Mouse (Mus musculus) limb, embryonic 14.5 days (tissue): ENCODE results near the gene Bmper. TPM values are rescaled to one million over a fixed set of nuclear protein-coding genes. Genes with fewer than 3 reads are reported as not detected.

Experiments
- ATAC-seq: fragments of 200-750 bp; cut with Nextera tagmentation; 2 replicates; pipeline ENCODE4 v1.8.0; 2017; ENCODE audit warnings: low read depth, moderate number of reproducible peaks, moderate TSS enrichment; ENCODE audit not compliant: low FRiP score
- DNase-seq: peaks from one replicate; pipeline ENCODE4 v3.0.0-alpha.2; 2015; ENCODE audit warnings: low spot score
- H3K27ac ChIP-seq: fragments of 300-500 bp; sonication (generic); replicated peaks from 2 replicates; pipeline ENCODE4 v1.5.1; 2014; ENCODE audit warnings: low read depth, mild to moderate bottlenecking, low read length, moderate library complexity, mixed read lengths
- H3K27me3 ChIP-seq: fragments of 300-500 bp; sonication (generic); 2 replicates; pipeline ENCODE4 v1.6.1; 2014; ENCODE audit warnings: low read length, mixed read lengths; ENCODE audit not compliant: control insufficient read depth, insufficient read depth
- H3K36me3 ChIP-seq: fragments of 300-500 bp; sonication (generic); 2 replicates; pipeline ENCODE4 v1.6.1; 2014; ENCODE audit warnings: mild to moderate bottlenecking, low read length, moderate library complexity, mixed read lengths; ENCODE audit not compliant: control insufficient read depth, insufficient read depth
- H3K4me1 ChIP-seq: fragments of 300-500 bp; sonication (generic); 2 replicates; pipeline ENCODE4 v1.6.1; 2014; ENCODE audit warnings: antibody characterized with exemption, low read length, mixed read lengths; ENCODE audit not compliant: control insufficient read depth, insufficient read depth
- H3K4me2 ChIP-seq: fragments of 300-500 bp; sonication (generic); replicated peaks from 2 replicates; pipeline ENCODE4 v1.6.1; 2014; ENCODE audit warnings: low read depth, mild to moderate bottlenecking, low read length, moderate library complexity; ENCODE audit not compliant: severe bottlenecking
- H3K4me3 ChIP-seq: fragments of 300-500 bp; sonication (generic); replicated peaks from 2 replicates; pipeline ENCODE4 v1.5.1; 2014; ENCODE audit warnings: low read length
- H3K9ac ChIP-seq: fragments of 300-500 bp; sonication (generic); 2 replicates; pipeline ENCODE4 v1.6.1; 2014; ENCODE audit warnings: mild to moderate bottlenecking, low read depth, low read length, moderate library complexity; ENCODE audit not compliant: severe bottlenecking
- H3K9me3 ChIP-seq: fragments of 300-500 bp; sonication (generic); 2 replicates; pipeline ENCODE4 v1.6.1; 2016; ENCODE audit warnings: low read length; ENCODE audit not compliant: control insufficient read depth
- POLR2A ChIP-seq: fragments of 200-500 bp; IDR thresholded peaks from 2 replicates; pipeline ENCODE4 v1.8.0; 2012; ENCODE audit warnings: inconsistent platforms, mild to moderate bottlenecking, moderate library complexity, borderline replicate concordance; ENCODE audit not compliant: insufficient read depth, insufficient read length; ENCODE audit errors: extremely low read depth
- WGBS: fragments of 180-500 bp; shearing (Covaris S2); extraction: QIAGEN DNeasy Blood & Tissue Kit; methylation state at CpG from one replicate; pipeline ENCODE4 v1.1.7; 2014; 5-methylcytosine and 5-hydroxymethylcytosine counted together
- polyA plus RNA-seq, 2 experiments: library from polyadenylated mRNA; depleted of rRNA in 1 of 2; stranded (reverse) in 1 of 2; unstranded in 1 of 2; fragments of >200 nt; fragmentation: Nextera tagmentation in 1 of 2; extraction: Ambion mirVana in 1 of 2; gene quantifications; 2 replicates each; pipeline versions ENCODE4 v1.2.1 to v1.2.3; 2012 to 2014

Bmper gene
- polyA plus RNA-seq, 2 experiments, result 13.1 to 15.7 TPM

GRCm38 (mm10) chr9:23202431-23202830, 20.4 kb upstream of the Bmper start:
- no peaks in the 10 kb centered on the region for H3K36me3 ChIP-seq
- H3K4me2 ChIP-seq, result no peak overlapping the region
- no peak overlapping the region for H3K4me3 ChIP-seq
- H3K27me3 ChIP-seq, result no peaks in the 10 kb centered on the region
- DNase-seq (no peak), ATAC-seq (no peak)
- peaks cover 3% of the 10 kb centered on the region; the same call in 1 of the 2 replicates for H3K4me1 ChIP-seq
- H3K27ac ChIP-seq, result no peak overlapping the region
- TF ChIP-seq POLR2A, result no peak
- no peak overlapping the region for H3K9ac ChIP-seq
- WGBS, result 83% methylated on average over 4 of the region's 4 CpGs
- no peaks in the 10 kb centered on the region for H3K9me3 ChIP-seq

GRCm38 (mm10) chr9:23204339-23205288, 18.3 kb upstream of the Bmper start:
- H3K9ac ChIP-seq, result no peak overlapping the region
- no peak overlapping the region for H3K4me3 ChIP-seq
- no peaks in the 10 kb centered on the region for H3K9me3 ChIP-seq
- H3K27ac ChIP-seq, result no peak overlapping the region
- peak; percentile 14 for DNase-seq
- peaks cover 3% of the 10 kb centered on the region; the same call in 1 of the 2 replicates for H3K4me1 ChIP-seq
- 12% methylated on average over 17 of the region's 17 CpGs for WGBS
- no peak for ATAC-seq
- peak overlapping the region; percentile 13 for H3K4me2 ChIP-seq
- no peaks in the 10 kb centered on the region for H3K27me3 ChIP-seq
- H3K36me3 ChIP-seq, result no peaks in the 10 kb centered on the region
- no peak for TF ChIP-seq POLR2A

DNA sequence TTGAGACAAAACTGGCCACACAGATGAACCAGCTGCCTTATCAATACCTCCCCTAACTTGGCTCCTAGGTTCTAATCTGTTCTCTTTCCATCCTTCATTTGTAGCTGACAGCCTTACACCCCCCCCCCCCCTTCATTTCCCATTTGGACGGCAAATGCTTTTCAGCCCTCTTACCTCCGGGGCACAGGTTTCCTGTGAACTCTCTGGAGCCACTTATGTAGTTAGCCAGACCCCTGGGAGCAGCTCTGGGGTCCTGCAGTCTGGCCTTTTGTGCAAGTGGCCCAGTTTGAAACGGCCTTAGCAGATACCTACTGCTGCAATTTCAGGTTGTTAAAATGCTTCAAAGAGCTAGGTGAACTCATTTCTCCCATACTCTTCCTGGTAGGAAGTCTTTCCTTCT, 17.6 kb upstream of the Bmper start:
- H3K27me3 ChIP-seq, result no peaks in the 10 kb centered on the region
- no peak for DNase-seq

DNA sequence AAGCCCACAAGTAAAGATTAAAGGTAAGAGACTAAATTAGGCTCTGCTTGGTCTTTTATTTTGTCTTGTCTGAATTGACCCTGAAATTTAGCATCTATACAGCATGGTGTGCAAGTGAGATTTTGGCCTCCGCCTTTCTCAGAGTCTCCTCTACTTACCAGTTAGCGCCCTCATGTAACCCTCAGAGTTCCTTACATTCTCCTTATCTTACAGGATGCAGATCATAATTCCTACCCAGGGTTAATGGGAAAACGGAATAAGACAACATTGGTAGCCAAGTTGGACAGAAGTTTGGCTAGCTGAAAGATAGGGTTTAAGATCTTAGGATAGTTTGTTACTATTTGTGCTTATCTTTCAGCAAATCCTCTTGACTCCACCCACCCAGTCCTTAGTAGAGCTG, 17.1 kb upstream of the Bmper start:
- Histone ChIP-seq H3K4me1 (peaks cover 3% of the 10 kb centered on the region; the same call in 1 of the 2 replicates), H3K9ac (no peak overlapping the region), H3K27ac (no peak overlapping the region), H3K27me3 (no peaks in the 10 kb centered on the region), H3K4me2 (no peak overlapping the region), H3K4me3 (no peak overlapping the region), H3K36me3 (no peaks in the 10 kb centered on the region), H3K9me3 (no peaks in the 10 kb centered on the region)
- WGBS, result 64% methylated on average over 3 of the region's 3 CpGs
- TF ChIP-seq POLR2A, result no peak
- DNase-seq (no peak), ATAC-seq (no peak)

More for the DNA sequence above, 17.6 kb upstream of the Bmper start:
- Histone ChIP-seq H3K4me2 (no peak overlapping the region), H3K9ac (no peak overlapping the region), H3K36me3 (no peaks in the 10 kb centered on the region), H3K9me3 (no peaks in the 10 kb centered on the region), H3K4me3 (no peak overlapping the region), H3K27ac (no peak overlapping the region), H3K4me1 (peaks cover 3% of the 10 kb centered on the region; the same call in 1 of the 2 replicates)
- 5% methylated on average over 3 of the region's 3 CpGs for WGBS
- TF ChIP-seq POLR2A, result no peak
- ATAC-seq, result no peak

DNA sequence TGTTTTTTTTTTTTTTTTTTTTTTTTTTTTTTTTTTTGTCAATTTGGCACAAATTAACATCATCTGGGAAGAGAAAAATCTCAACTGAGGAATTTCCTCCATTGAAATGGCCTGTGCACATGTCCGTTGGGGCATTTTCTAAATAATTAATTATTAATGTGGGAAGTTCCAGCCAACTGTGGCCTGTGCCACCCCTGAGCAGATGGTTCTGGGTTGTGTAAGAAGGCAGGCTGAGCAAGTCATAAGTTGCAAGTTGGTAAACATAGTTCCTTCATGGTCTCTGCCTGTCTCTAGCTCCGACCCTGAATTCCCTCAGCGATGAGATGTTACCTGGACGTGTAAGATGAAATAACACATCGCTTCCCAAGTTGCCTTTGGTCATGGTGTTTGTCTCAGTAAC, 16.7 kb upstream of the Bmper start:
- Histone ChIP-seq H3K9me3 (no peaks in the 10 kb centered on the region), H3K9ac (no peak overlapping the region), H3K27me3 (no peaks in the 10 kb centered on the region), H3K27ac (no peak overlapping the region), H3K4me2 (no peak overlapping the region), H3K4me1 (peaks cover 3% of the 10 kb centered on the region; the same call in 1 of the 2 replicates), H3K36me3 (no peaks in the 10 kb centered on the region), H3K4me3 (no peak overlapping the region)
- TF ChIP-seq POLR2A, result no peak
- ATAC-seq (no peak), DNase-seq (no peak)
- WGBS, result 87% methylated on average over 5 of the region's 5 CpGs
